Mouse (Mus musculus) hematopoietic stem cell, adult 5-6 weeks (primary cell): Measurements from ENCODE around the gene Slc29a4. TPM values are rescaled to one million over a fixed set of nuclear protein-coding genes. Genes with fewer than 3 reads are reported as not detected.

Experiments
- ATAC-seq, 2 experiments: fragments of 125-278 bp in 1 of 2; replicated peaks in 1 of 2; 2 replicates each; pipeline ENCODE4 v1.8.0; 2016 to 2017; ENCODE audit warnings: inconsistent platforms in 2 of 2, mild to moderate bottlenecking in 2 of 2, moderate number of reproducible peaks in 2 of 2, low read depth in 1 of 2, moderate TSS enrichment in 1 of 2; ENCODE audit not compliant: low FRiP score in 2 of 2, poor library complexity in 2 of 2, severe bottlenecking in 2 of 2, insufficient read depth in 1 of 2, low TSS enrichment in 1 of 2
- total RNA-seq: library from RNA; stranded (forward); fragments of 172-1452, 232-1000 nt; gene quantifications from 2 replicates; pipeline ENCODE4 v1.2.3, GENCODE M21; 2017

The Slc29a4 gene
- total RNA-seq, 1 experiment from 2014 or later = not detected

DNA sequence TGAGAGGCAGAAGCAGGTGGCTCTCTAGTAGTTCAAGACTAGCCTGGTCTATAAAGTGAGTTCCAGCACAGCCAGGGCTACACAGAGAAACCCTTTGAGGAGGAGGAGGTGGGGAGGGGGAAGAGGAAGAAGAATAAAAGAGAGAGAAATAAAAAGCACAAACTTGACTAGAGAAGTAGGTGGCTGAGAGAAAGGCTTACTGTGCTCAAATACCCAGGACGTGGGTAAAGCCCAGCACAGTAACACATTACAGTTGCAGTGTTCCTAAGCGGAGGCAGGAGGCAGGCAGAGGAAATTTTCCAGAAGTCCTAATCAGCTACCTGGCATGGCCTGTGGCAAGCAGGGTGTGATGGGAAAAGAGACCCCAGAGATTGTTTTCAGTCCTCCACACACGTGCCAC, 74.4 kb downstream of the Slc29a4 start:
- no peak for ATAC-seq

DNA sequence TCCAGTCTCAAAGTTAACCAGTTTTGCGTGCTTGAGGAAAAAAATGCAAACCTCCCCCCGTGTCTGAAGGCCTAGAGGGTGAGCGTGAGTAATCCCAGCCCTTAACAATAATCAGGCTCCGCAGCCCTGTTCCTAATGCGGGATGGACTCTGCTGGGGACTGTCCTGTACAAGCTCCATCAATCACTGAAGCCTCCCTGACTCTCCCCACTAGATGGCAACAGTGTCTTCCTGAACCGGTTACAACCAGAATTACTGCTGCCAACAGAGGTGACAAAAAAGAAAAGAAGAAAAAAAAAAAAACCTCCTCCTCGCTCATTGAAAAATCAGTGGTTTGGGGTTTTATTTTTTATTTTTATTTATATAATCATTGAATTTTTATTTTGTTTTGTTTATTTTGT, 75.6 kb downstream of the Slc29a4 start:
- peak; percentile 59 to 74; a peak in 3 of 4 replicates for ATAC-seq

DNA sequence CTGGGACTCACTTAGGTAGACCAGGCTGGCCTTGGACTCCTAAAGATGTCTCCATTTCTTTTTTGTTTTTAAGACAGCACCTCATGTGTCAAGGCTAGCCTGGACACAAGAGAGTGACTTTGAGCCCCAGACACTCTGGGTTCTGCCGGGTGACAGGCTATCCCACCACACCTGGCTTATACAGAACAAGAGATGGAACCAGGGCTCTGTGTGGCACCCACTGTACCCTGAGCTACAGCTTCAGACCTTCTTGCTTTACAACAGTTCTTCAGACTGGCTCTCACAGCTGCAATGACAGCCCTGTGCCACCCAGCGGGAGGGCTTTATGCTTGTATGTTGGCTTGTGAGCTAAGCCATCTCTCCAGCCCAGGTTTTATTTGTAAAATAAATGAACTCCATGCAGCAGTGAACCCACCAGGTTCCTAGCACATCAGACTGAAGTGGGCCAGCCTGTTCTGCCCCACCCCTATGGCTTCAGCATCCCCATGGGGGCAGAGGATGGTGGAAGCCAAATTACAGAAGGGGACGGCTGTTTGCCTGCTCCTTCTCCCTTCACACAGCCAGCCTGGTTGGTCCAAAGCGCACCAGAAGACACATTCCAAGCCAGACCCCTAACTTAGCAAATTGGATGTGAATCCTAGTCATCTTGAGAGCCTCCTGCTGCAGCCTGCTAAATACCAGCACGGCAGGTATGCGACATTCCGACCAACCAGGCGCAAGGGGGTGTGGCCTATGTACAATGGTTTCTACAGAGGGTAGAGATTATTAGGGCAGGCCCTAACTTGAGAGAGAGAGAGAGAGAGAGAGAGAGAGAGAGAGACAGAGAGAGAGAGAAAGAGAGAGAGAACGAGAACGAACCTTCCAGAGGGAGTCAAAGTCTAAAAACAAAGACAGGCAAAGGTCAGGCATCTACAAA, 76.3 kb downstream of the Slc29a4 start:
- ATAC-seq = no peak

DNA sequence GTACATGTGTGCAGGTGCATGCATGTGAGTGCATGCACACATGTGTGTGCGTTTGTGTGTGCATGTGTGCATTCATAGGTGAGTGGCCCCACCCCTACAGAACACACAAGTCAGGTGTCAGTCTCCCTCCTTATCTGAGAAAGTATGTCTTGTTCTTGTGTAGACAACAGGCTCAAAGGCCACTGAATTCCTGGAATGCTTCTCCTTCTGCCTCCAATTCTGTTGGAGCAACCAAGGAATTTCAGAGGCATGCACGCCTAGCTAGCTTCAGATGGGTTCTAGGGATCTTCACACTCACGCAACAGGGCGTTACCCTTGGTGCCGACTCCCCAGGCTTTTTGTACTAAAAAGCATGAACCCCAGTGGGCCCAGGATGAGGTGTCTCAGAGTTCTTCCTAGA, 77.3 kb downstream of the Slc29a4 start:
- ATAC-seq = no peak

DNA sequence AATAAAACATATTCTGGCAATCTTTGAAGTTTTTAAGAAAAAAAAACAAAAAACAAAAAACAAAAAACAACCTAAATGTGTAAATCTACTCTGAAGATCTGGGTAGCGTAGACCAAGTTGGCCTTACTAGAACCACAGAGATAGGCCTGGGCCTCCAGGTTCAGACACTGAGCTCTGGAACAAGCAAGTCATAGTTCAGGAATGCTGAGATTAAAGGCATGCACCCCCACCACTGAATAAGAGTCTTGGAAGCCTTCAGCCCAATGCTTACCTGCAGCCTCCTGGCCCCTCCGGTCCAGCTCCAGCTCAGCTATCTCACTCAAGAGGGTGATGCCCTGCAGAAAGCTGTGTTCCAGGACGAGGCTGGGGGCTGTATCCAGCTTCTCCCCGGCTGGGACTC, 78.7 kb downstream of the Slc29a4 start:
- ATAC-seq = no peak

DNA sequence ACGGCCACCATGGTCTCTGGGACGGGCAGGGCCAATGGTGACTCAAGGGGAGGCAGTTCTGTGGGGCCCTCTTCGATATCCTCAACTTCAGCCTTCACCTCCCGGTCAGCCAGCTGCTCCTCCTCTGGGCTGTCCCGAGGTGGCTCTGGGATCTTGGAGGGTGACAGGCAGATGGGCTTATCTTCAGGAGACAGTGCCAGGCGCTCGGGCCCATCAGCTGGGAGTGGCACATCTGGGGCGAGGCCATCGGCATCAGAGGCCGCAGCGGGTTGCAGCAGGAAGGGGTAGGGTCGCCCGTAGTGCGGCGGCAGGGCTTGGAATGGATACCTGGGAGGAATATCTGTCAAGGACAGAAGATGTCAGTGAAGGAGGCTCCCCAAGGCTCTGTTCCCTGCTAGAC, 79.7 kb downstream of the Slc29a4 start:
- no peak for ATAC-seq

Other genes with a start within 250 kb of the Slc29a4 start
- 2.9 and 13.1 TPM in 2 replicates for gene Ap5z1, start 228.6 kb upstream of the Slc29a4 start, total RNA-seq
- gene Papolb, start 162.4 kb upstream of the Slc29a4 start, total RNA-seq = not detected in 2 replicates
- gene Radil, start 141.4 kb upstream of the Slc29a4 start, total RNA-seq = not detected in 2 replicates
- not detected in 2 replicates for gene Mmd2, start 83.7 kb upstream of the Slc29a4 start, total RNA-seq
- 44.5 and 53.7 TPM in 2 replicates for gene Wipi2, start 64.8 kb upstream of the Slc29a4 start, total RNA-seq
- 12.9 and 21.4 TPM in 2 replicates for gene Tnrc18, start 125.2 kb downstream of the Slc29a4 start, total RNA-seq
- 1.8 and 5.8 TPM in 2 replicates for gene Fbxl18, start 202.9 kb downstream of the Slc29a4 start, total RNA-seq
- gene Actb, start 214.2 kb downstream of the Slc29a4 start, total RNA-seq = 2,681 and 4,323 TPM in 2 replicates